Mouse (Mus musculus) urinary bladder, postnatal 14 days (tissue): ENCODE results near the gene 6430628N08Rik.

Source experiments
- DNase-seq: peaks from one replicate; pipeline ENCODE4 v3.0.0; 2021; ENCODE audit warnings: low spot score

6430628N08Rik gene

DNA sequence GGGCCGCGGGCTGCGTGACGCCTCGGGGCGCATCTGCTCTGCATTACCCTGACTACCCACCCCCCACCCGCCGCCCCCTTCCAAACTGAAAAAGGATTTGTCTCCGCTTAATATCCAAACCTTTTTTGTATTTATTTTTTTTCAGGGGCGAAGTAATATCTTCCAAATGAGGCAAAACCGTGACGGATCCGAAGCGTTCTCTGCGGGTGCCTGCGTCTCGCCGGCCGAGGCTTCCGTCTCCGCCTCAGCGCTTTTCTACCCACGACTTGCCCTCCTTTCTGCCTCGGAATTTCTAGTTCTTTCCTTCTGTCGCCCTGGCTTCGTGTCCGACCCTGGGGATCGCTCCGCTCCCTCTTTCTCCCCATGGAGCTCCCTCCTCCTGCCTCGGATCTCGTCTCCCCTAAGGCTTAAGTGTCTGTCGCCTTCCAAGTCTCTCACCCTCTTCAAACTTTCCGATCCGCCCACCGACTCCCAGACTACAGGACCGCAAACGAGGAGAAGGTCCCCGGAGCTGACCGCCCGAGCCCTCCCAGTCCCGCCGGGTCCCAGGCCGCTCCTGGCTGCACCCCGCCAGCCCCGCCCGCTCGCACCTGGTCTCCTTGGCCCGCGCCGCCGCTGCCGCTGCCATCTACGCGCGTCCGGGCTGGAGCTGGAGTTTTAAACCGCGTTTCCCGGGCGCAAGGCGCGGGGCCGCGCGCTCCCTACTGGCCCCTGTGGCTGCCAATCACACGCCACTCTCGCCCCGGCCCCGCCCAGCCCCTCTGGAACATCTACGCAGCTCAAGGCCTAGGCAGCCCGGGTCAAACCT is 49.0 kb downstream of the 6430628N08Rik start, which contains the start of gene Dmbx1:
Gene Dmbx1, minus strand, starts transcription at position 632 of the 808 bp plus-strand sequence.
- no peak for DNase-seq

DNA sequence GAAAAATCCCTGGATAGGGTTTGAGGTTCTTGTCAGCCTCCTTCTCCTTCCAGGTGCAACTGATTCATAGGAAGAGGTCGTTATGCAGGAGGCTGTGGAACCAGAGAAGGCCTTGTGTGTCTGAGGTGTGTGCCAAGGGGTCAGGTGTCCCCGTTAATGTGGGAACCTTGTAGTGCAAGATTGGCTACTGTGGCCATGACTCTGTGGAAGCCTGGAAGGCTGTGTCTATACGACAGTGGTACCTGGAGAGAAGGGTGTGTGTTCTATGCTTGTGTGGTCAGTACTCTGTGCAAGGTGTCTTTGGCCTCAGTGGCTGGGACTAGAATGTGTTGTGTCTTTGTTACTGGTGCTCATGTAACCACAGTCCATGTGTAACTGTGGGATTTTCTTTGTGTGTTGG is 50.2 kb downstream of the 6430628N08Rik start:
- no peak for DNase-seq

DNA sequence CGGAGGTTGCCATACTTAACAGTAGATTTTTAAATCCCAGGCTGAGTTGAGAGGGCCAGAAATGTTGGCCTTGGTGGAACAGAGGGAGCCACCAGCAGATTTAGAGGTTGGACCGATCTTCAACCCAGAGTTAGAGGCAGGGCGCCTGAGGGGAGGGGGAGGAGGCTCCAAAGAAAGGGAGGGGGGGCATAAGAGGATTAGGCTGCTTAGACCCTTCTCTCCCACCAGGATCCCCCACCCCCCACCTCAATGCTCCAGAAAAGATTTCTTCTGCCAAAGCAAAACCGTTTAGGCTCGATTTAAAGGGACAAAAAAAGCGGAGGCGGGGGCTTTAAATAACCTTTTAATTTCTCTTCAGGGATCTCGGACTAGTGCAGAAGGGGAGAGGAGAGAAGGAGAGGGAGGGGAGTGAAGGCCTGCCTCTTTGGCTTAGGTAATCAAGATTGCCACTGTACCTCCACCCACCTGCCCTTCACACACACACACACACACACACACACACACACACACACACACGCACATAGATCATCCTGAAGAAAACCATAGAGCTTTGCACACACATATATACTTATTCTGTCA is 50.9 kb downstream of the 6430628N08Rik start:
- no peak for DNase-seq

DNA sequence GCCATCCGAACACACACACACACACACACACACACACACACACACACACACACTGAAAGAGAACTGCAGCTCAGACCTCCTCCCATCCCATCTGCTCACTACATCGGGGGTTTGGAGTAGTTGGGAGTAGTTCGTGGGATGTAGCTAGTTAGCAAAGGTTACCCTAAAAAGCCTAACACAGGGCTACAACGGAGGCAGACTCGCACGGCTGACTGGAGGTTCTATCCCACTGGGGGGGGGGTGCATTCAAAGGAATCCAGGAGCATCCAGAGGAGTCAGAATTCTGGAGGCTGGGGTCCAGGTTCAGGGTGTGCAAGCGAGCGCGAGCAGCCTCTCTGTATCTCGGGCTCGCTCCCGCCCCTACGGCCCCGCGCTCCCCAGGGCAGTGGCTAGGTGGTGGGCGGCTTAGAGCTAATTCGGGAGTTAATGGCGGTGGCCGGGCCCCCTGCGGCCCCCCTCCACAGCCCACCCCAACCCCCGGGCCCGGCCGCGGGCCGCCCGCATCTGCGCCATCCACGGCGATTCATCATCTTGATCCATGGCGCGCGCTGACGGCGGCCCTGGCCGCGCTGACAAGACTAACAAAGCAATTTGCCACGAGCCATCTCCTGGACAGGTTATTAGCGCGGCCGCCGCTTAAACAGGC is 53.3 kb downstream of the 6430628N08Rik start:
- DNase-seq = no peak
